Mouse (Mus musculus): ENCODE measurements around the gene Myl10. TPM values are rescaled to one million over a fixed set of nuclear protein-coding genes. Genes with fewer than 3 reads are reported as not detected.
"Not testable (repeated sequence)": the region's sequence is repeated elsewhere in the genome, so short reads cannot be mapped to it uniquely, and the experiment has no call there.

Gene Myl10
- polyA plus RNA-seq (2015; fragmentation: Nextera tagmentation; extraction: Ambion mirVana) = not detected in 2 replicates

- no peak for ATAC-seq (ENCODE audit: low FRiP score, low read depth)
- Histone ChIP-seq H3K36me3 (no peaks in the 10 kb centered on the region), H3K4me3 (no peak within 1 kb of the TSS), H3K9ac (no peak within 1 kb of the TSS), H3K4me2 (no peak within 1 kb of the TSS), H3K27ac (replicated peaks) (no peak within 1 kb of the TSS), H3K9me3 (no peaks in the 10 kb centered on the region), H3K4me1 (replicated peaks) (no peaks in the 10 kb centered on the region), H3K27me3 (no peaks in the 10 kb centered on the region)
- WGBS = 91% methylated on average over 4 of the region's 4 CpGs
These were observed at the start of gene Myl10 for GRCm38 (mm10) chr5:136692784-136693183. Gene Myl10, plus strand, starts transcription at chr5:136693146.

- H3K36me3 ChIP-seq = no peaks in the 10 kb centered on the region
- no peak for ATAC-seq (ENCODE audit: low FRiP score, low read depth)
- no peak overlapping the region for H3K9ac ChIP-seq
- 94% methylated on average over 4 of the region's 4 CpGs for WGBS
- H3K27ac ChIP-seq (replicated peaks) = no peak overlapping the region
- H3K4me1 ChIP-seq (replicated peaks) = 0 out of 2 replicates have a peak, but pooled peaks cover 3% of the 10 kb centered on the region
- H3K27me3 ChIP-seq = no peaks in the 10 kb centered on the region
- H3K9me3 ChIP-seq = no peaks in the 10 kb centered on the region
- H3K4me2 ChIP-seq = no peak overlapping the region
- no peak overlapping the region for H3K4me3 ChIP-seq
These were observed 46.1 kb upstream of the Myl10 start for GRCm38 (mm10) chr5:136646731-136647328.

GRCm38 (mm10) chr5:136649071-136649470 is 43.9 kb upstream of the Myl10 start:
- Histone ChIP-seq H3K9me3 (no peaks in the 10 kb centered on the region), H3K9ac (no peak overlapping the region), H3K27ac (replicated peaks) (no peak overlapping the region), H3K4me1 (replicated peaks) (0 out of 2 replicates have a peak, but pooled peaks cover 3% of the 10 kb centered on the region), H3K4me3 (no peak overlapping the region), H3K27me3 (no peaks in the 10 kb centered on the region), H3K4me2 (no peak overlapping the region), H3K36me3 (no peaks in the 10 kb centered on the region)
- WGBS = 32% methylated on average over 5 of the region's 5 CpGs
- no peak for ATAC-seq (ENCODE audit: low FRiP score, low read depth)

GRCm38 (mm10) chr5:136649655-136650054 is 43.3 kb upstream of the Myl10 start:
- Histone ChIP-seq H3K27me3 (no peaks in the 10 kb centered on the region), H3K9ac (no peak overlapping the region), H3K36me3 (no peaks in the 10 kb centered on the region), H3K4me2 (no peak overlapping the region), H3K4me1 (replicated peaks) (0 out of 2 replicates have a peak, but pooled peaks cover 3% of the 10 kb centered on the region), H3K27ac (replicated peaks) (no peak overlapping the region), H3K4me3 (no peak overlapping the region), H3K9me3 (no peaks in the 10 kb centered on the region)
- 89% methylated on average over 5 of the region's 5 CpGs for WGBS
- ATAC-seq (ENCODE audit: low FRiP score, low read depth) = no peak

GRCm38 (mm10) chr5:136654481-136654880 is 38.5 kb upstream of the Myl10 start:
- H3K4me1 ChIP-seq (replicated peaks) = no peaks in the 10 kb centered on the region
- H3K27ac ChIP-seq (replicated peaks) = no peak overlapping the region
- H3K36me3 ChIP-seq = no peaks in the 10 kb centered on the region
- no peaks in the 10 kb centered on the region for H3K9me3 ChIP-seq
- no peak for ATAC-seq (ENCODE audit: low FRiP score, low read depth)
- no peak overlapping the region for H3K4me2 ChIP-seq
- no peaks in the 10 kb centered on the region for H3K27me3 ChIP-seq
- H3K4me3 ChIP-seq = no peak overlapping the region
- no peak overlapping the region for H3K9ac ChIP-seq

GRCm38 (mm10) chr5:136656830-136657395 is 36.0 kb upstream of the Myl10 start:
- Histone ChIP-seq H3K4me3 (no peak overlapping the region), H3K4me2 (no peak overlapping the region), H3K27me3 (no peaks in the 10 kb centered on the region), H3K9ac (no peak overlapping the region), H3K9me3 (no peaks in the 10 kb centered on the region), H3K36me3 (no peaks in the 10 kb centered on the region), H3K4me1 (replicated peaks) (no peaks in the 10 kb centered on the region), H3K27ac (replicated peaks) (no peak overlapping the region)
- no peak for ATAC-seq (ENCODE audit: low FRiP score, low read depth)
- 79% methylated on average over 10 of the region's 10 CpGs for WGBS

- H3K27me3 ChIP-seq; H3K4me2 ChIP-seq; ATAC-seq (ENCODE audit: low FRiP score, low read depth); H3K4me3 ChIP-seq; H3K27ac ChIP-seq (replicated peaks); H3K36me3 ChIP-seq; H3K9me3 ChIP-seq; H3K4me1 ChIP-seq (replicated peaks); H3K9ac ChIP-seq: not testable (repeated sequence)
- WGBS = 69% methylated on average over 5 of the region's 5 CpGs
These were observed 32.2 kb upstream of the Myl10 start for GRCm38 (mm10) chr5:136660721-136661120.

- no peak overlapping the region for H3K4me2 ChIP-seq
- H3K9me3 ChIP-seq = no peaks in the 10 kb centered on the region
- no peak overlapping the region for H3K4me3 ChIP-seq
- no peak for ATAC-seq (ENCODE audit: low FRiP score, low read depth)
- 80% methylated on average over 10 of the region's 10 CpGs for WGBS
- no peak overlapping the region for H3K27ac ChIP-seq (replicated peaks)
- H3K27me3 ChIP-seq = peaks cover 8% of the 10 kb centered on the region; the same call in 1 of the 2 replicates
- no peaks in the 10 kb centered on the region for H3K36me3 ChIP-seq
- no peaks in the 10 kb centered on the region for H3K4me1 ChIP-seq (replicated peaks)
- no peak overlapping the region for H3K9ac ChIP-seq
These were observed 30.7 kb upstream of the Myl10 start for GRCm38 (mm10) chr5:136662281-136662680.

GRCm38 (mm10) chr5:136662822-136663221 is 30.1 kb upstream of the Myl10 start:
- H3K4me3 ChIP-seq = no peak overlapping the region
- H3K36me3 ChIP-seq = no peaks in the 10 kb centered on the region
- H3K9ac ChIP-seq = no peak overlapping the region
- H3K4me1 ChIP-seq (replicated peaks) = no peaks in the 10 kb centered on the region; the same call in 1 of the 2 replicates
- no peaks in the 10 kb centered on the region for H3K9me3 ChIP-seq
- no peak overlapping the region for H3K27ac ChIP-seq (replicated peaks)
- ATAC-seq (ENCODE audit: low FRiP score, low read depth) = no peak
- no peak overlapping the region for H3K4me2 ChIP-seq
- H3K27me3 ChIP-seq = peaks cover 8% of the 10 kb centered on the region; the same call in 1 of the 2 replicates
- 30% methylated on average over 1 of the region's 1 CpGs for WGBS

GRCm38 (mm10) chr5:136664497-136664896 is 28.4 kb upstream of the Myl10 start:
- no peak overlapping the region for H3K4me3 ChIP-seq

GRCm38 (mm10) chr5:136676315-136677030 is 16.5 kb upstream of the Myl10 start:
- WGBS = 90% methylated on average over 18 of the region's 18 CpGs
- H3K27ac ChIP-seq (replicated peaks) = no peak overlapping the region
- no peak overlapping the region for H3K4me2 ChIP-seq
- ATAC-seq (ENCODE audit: low FRiP score, low read depth) = no peak
- no peaks in the 10 kb centered on the region for H3K9me3 ChIP-seq
- no peaks in the 10 kb centered on the region for H3K4me1 ChIP-seq (replicated peaks)
- no peaks in the 10 kb centered on the region for H3K36me3 ChIP-seq
- H3K27me3 ChIP-seq = no peaks in the 10 kb centered on the region
- H3K9ac ChIP-seq = no peak overlapping the region
- H3K4me3 ChIP-seq = no peak overlapping the region

More at GRCm38 (mm10) chr5:136664497-136664896, 28.4 kb upstream of the Myl10 start:
- H3K27ac ChIP-seq (replicated peaks) = no peak overlapping the region
- WGBS = 10% methylated on average over 9 of the region's 9 CpGs
- H3K36me3 ChIP-seq = no peaks in the 10 kb centered on the region
- H3K27me3 ChIP-seq = peaks cover 8% of the 10 kb centered on the region; the same call in 1 of the 2 replicates
- no peak for ATAC-seq (ENCODE audit: low FRiP score, low read depth)
- H3K4me2 ChIP-seq = no peak overlapping the region
- H3K9ac ChIP-seq = no peak overlapping the region
- no peaks in the 10 kb centered on the region; the same call in 1 of the 2 replicates for H3K4me1 ChIP-seq (replicated peaks)
- H3K9me3 ChIP-seq = no peaks in the 10 kb centered on the region

- Histone ChIP-seq H3K9ac (no peak overlapping the region), H3K27me3 (no peaks in the 10 kb centered on the region), H3K4me2 (no peak overlapping the region), H3K36me3 (no peaks in the 10 kb centered on the region), H3K27ac (replicated peaks) (no peak overlapping the region), H3K4me1 (replicated peaks) (no peaks in the 10 kb centered on the region), H3K9me3 (no peaks in the 10 kb centered on the region), H3K4me3 (no peak overlapping the region)
- no peak for ATAC-seq (ENCODE audit: low FRiP score, low read depth)
- 69% methylated on average over 6 of the region's 6 CpGs for WGBS
These were observed 14.1 kb upstream of the Myl10 start for GRCm38 (mm10) chr5:136678840-136679348.

Measured in hindbrain, embryonic 15.5 days (tissue).